Mouse (Mus musculus): ENCODE results near the gene Nek9.

GRCm38 (mm10) chr12:85303256-85303655 lies 35.9 kb downstream of the Nek9 start:
- no peak for TF ChIP-seq CTCF (IDR thresholded peaks at IDR 0.05; ENCODE audit: extremely low read depth, insufficient read length, insufficient replicate concordance, low read depth, low read length)
- no peak for TF ChIP-seq POLR2A (IDR thresholded peaks at IDR 0.05; ENCODE audit: low read depth, low read length)
